Mouse (Mus musculus): Measurements from ENCODE around the gene Gm5724.
A peak's percentile ranks its signal among the peaks of the same experiment; 100 is the strongest.

Gene Gm5724

DNA sequence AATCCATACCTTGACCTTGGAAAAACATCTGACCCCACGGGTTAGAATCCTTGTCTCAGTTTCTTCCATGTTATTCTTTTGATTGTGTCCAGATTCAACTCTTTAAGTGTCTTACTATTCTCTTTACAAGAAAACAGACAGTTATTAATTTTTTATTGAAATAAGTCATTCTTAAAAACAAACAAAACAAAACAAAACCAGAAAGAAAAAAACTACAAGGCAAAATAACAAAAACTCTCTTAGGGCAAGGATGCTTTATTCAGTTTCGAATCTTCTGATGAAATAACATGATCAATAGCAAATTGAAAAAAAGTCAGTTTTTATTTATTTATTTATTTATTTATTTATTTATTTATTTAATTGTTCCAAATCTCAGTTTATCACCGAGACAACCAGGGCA lies at the start of gene Gm5724:
TSS of gene Gm5724 (minus strand) at position 101 of the 400 bp plus-strand sequence.
- DNase-seq (ENCODE audit: low spot score): no peak

DNA sequence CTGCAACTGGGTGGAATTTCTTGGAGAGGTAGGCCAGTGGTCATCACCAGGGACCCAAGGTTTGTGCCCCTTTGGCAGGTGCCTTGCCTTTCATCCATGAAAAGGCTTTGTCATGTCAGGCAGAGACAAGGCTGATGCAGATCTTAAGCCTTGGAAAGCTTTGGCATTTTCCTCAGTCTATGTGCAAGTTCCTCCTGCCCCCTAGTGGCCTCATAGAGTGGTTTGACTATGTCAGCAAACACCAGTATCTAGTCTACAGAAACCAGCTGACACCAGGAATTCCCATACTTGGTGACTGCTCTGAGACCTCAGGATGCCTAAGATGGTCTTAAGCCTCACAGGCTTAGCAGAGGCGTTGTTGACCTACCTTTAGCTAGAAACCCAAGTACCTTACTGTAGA lies 24.2 kb upstream of the Gm5724 start:
- DNase-seq (ENCODE audit: low spot score): peak; percentile 9

DNA sequence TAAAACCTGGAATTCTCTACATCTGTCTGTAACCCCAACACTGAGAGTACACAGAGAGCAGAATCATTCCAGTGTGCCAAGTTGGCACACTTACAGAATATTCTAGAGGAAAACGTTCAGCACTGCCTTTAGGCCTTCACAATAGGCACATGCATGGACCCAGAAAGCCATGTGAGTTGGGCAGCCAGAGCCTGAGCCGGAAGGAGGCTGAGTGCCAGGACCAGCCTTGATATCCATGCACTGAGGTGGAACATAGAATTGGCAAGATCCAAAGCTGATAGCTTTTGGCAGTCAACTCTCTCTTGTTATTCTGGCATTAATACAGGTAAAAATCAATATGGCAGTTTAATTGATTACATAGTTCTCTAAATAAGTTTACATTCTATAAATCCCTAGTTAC lies 866 bp upstream of the Gm5724 start:
- DNase-seq (ENCODE audit: low spot score): no peak

DNA sequence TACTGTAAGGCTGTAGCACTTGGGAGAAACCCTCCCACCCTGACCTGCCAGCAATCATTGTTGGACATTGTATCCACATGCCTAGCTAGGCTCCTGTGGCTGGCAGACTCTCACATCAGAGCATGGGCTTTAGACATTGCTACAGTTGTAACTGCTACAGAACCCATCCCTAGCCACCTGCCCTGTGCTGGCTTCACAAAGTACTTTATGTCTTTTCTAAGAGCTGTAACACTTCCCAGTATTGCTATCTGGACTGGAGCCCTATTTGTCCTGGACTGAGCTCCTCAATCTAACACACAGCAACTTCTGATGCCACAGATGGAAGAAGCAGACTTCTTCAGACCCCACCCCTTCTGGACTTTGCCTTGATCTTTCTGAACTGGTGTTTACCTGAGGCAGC lies 82.4 kb downstream of the Gm5724 start:
- no peak for DNase-seq (ENCODE audit: low spot score)

DNA sequence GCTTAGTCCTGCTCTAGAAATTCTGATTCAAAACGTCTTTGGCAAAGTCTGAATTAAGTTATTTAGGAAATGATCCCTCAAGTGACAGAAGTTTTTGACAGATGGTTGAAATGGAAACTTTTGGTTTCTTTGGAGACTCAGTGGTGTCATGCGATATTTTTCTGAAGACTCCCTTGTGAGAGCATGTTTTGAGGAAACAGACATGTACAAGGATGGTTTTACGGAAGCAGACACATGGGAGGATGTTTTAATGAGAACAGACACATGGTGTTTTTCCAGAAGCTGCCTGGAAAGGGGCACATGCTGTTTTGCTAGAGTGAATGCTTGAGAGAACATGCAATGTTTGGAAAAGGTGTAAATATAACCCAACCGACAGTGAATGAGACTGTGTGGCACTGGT lies 86.6 kb downstream of the Gm5724 start:
- no peak for DNase-seq (ENCODE audit: low spot score)
